Mouse (Mus musculus) spleen, adult 2 months (tissue): ENCODE results near the gene Slc27a5. TPM values are rescaled to one million over a fixed set of nuclear protein-coding genes. Genes with fewer than 3 reads are reported as not detected.

Experiments
- DNase-seq, 2 experiments: peaks; one replicate each; pipeline versions ENCODE4 v3.0.0 to v3.0.0-alpha.2; 2012 to 2021; ENCODE audit warnings: low spot score in 2 of 2, low read depth in 1 of 2
- H3K27ac ChIP-seq: fragments of 200-500 bp; 2 replicates; pipeline ENCODE4 v1.5.1; 2012; ENCODE audit warnings: low read length, inconsistent platforms; ENCODE audit not compliant: insufficient read depth
- H3K27me3 ChIP-seq: fragments of 200-500 bp; 2 replicates; pipeline ENCODE4 v1.6.1; 2012; ENCODE audit warnings: mild to moderate bottlenecking, moderate library complexity, low read length, inconsistent platforms; ENCODE audit not compliant: control insufficient read depth, insufficient read depth
- H3K36me3 ChIP-seq: fragments of 200-500 bp; 2 replicates; pipeline ENCODE4 v1.6.1; 2012; ENCODE audit warnings: mild to moderate bottlenecking, low read length, inconsistent platforms; ENCODE audit not compliant: control insufficient read depth, insufficient read depth
- H3K4me1 ChIP-seq: fragments of 200-500 bp; 2 replicates; pipeline ENCODE4 v1.6.1; 2011; ENCODE audit warnings: inconsistent platforms; ENCODE audit not compliant: control insufficient read depth, insufficient read depth, insufficient read length
- H3K4me3 ChIP-seq: fragments of 200-500 bp; 2 replicates; pipeline ENCODE4 v1.5.1; 2011; ENCODE audit warnings: mild to moderate bottlenecking, inconsistent platforms; ENCODE audit not compliant: insufficient read depth, insufficient read length; ENCODE audit errors: extremely low read depth
- CTCF ChIP-seq: fragments of 200-500 bp; IDR thresholded peaks from 2 replicates; pipeline ENCODE4 v1.5.1; 2011; ENCODE audit warnings: mild to moderate bottlenecking, inconsistent platforms; ENCODE audit not compliant: insufficient read depth, insufficient read length, insufficient replicate concordance; ENCODE audit errors: extremely low read depth
- POLR2A ChIP-seq: fragments of 200-500 bp; IDR thresholded peaks from 2 replicates; pipeline ENCODE4 v1.6.1; 2011; ENCODE audit warnings: low read depth, low read length, inconsistent platforms
- WGBS: fragments of 180-500 bp; shearing (Covaris S2); methylation state at CpG from one replicate; pipeline ENCODE4 v1.1.7; 2018; 5-methylcytosine and 5-hydroxymethylcytosine counted together
- polyA plus RNA-seq: library from polyadenylated mRNA; depleted of rRNA; stranded (reverse); fragments of >200 nt; gene quantifications from 2 replicates; pipeline ENCODE4 v1.2.3, GENCODE M21; 2012

The Slc27a5 gene
- polyA plus RNA-seq, 1 experiment = 0.21 TPM

GRCm38 (mm10) chr7:12987409-12988189 is 10.4 kb downstream of the Slc27a5 start:
- no peak overlapping the region for H3K27ac ChIP-seq
- TF ChIP-seq POLR2A = no peak
- TF ChIP-seq CTCF = no peak
- no peak overlapping the region for H3K4me3 ChIP-seq
- H3K4me1 ChIP-seq = no peaks in the 10 kb centered on the region
- H3K27me3 ChIP-seq = no peaks in the 10 kb centered on the region
- WGBS = 78% methylated on average over 8 of the region's 8 CpGs
- no peaks in the 10 kb centered on the region for H3K36me3 ChIP-seq
- no peak for DNase-seq

- H3K27me3 ChIP-seq = no peaks in the 10 kb centered on the region
- WGBS = 87% methylated on average over 8 of the region's 8 CpGs
- H3K36me3 ChIP-seq = no peaks in the 10 kb centered on the region
- TF ChIP-seq CTCF (no peak), POLR2A (no peak)
- no peaks in the 10 kb centered on the region for H3K4me1 ChIP-seq
- H3K27ac ChIP-seq = no peak overlapping the region
- no peak overlapping the region for H3K4me3 ChIP-seq
- DNase-seq = no peak
Observed at GRCm38 (mm10) chr7:12986906-12987305, 11.1 kb downstream of the Slc27a5 start.

GRCm38 (mm10) chr7:12985724-12986123 is 12.3 kb downstream of the Slc27a5 start:
- Histone ChIP-seq H3K4me1 (no peaks in the 10 kb centered on the region), H3K27me3 (no peaks in the 10 kb centered on the region), H3K36me3 (no peaks in the 10 kb centered on the region), H3K27ac (no peak overlapping the region), H3K4me3 (no peak overlapping the region)
- WGBS = 78% methylated on average over 1 of the region's 1 CpGs
- TF ChIP-seq CTCF (no peak), POLR2A (no peak)
- DNase-seq = no peak

- H3K4me1 ChIP-seq = peaks cover 5% of the 10 kb centered on the region; the same call in 1 of the 2 replicates
- WGBS = 91% methylated on average over 7 of the region's 7 CpGs
- no peaks in the 10 kb centered on the region for H3K27me3 ChIP-seq
- no peaks in the 10 kb centered on the region for H3K36me3 ChIP-seq
- H3K4me3 ChIP-seq = no peak overlapping the region
- DNase-seq = no peak
- TF ChIP-seq CTCF (no peak), POLR2A (no peak)
- H3K27ac ChIP-seq = no peak overlapping the region
Observed at GRCm38 (mm10) chr7:12980291-12980690, 17.7 kb downstream of the Slc27a5 start.

GRCm38 (mm10) chr7:12979776-12980175 is 18.2 kb downstream of the Slc27a5 start:
- no peaks in the 10 kb centered on the region for H3K27me3 ChIP-seq
- H3K4me3 ChIP-seq = no peak overlapping the region
- WGBS = 86% methylated on average over 6 of the region's 6 CpGs

GRCm38 (mm10) chr7:12978931-12979722 is 18.9 kb downstream of the Slc27a5 start:
- Histone ChIP-seq H3K36me3 (no peaks in the 10 kb centered on the region), H3K4me3 (no peak overlapping the region), H3K4me1 (peaks cover 5% of the 10 kb centered on the region; the same call in 1 of the 2 replicates), H3K27me3 (no peaks in the 10 kb centered on the region), H3K27ac (no peak overlapping the region)
- TF ChIP-seq CTCF (no peak), POLR2A (no peak)
- DNase-seq = no peak
- 70% methylated on average over 18 of the region's 18 CpGs for WGBS

More at GRCm38 (mm10) chr7:12979776-12980175, 18.2 kb downstream of the Slc27a5 start:
- Histone ChIP-seq H3K4me1 (peaks cover 5% of the 10 kb centered on the region; the same call in 1 of the 2 replicates), H3K27ac (no peak overlapping the region), H3K36me3 (no peaks in the 10 kb centered on the region)
- TF ChIP-seq CTCF = no peak
- TF ChIP-seq POLR2A = no peak
- no peak for DNase-seq
